Mouse (Mus musculus) neural tube, embryonic 13.5 days (tissue): ENCODE measurements around the gene Cst12. TPM values are rescaled to one million over a fixed set of nuclear protein-coding genes. Genes with fewer than 3 reads are reported as not detected.

ENCODE experiments used
- ATAC-seq: fragments of 200-750 bp; cut with Nextera tagmentation; 2 replicates; pipeline ENCODE4 v1.8.0; 2017; ENCODE audit warnings: low read depth, mild to moderate bottlenecking, moderate TSS enrichment, moderate library complexity
- H3K27ac ChIP-seq: fragments of 300-500 bp; sonication (generic); replicated peaks from 2 replicates; pipeline ENCODE4 v1.5.1; 2015; ENCODE audit warnings: moderate library complexity, mild to moderate bottlenecking, inconsistent platforms
- H3K27me3 ChIP-seq: fragments of 300-500 bp; sonication (generic); 2 replicates; pipeline ENCODE4 v1.6.1; 2015; ENCODE audit warnings: mild to moderate bottlenecking, inconsistent platforms
- H3K36me3 ChIP-seq: fragments of 300-500 bp; sonication (generic); 2 replicates; pipeline ENCODE4 v1.6.1; 2015; ENCODE audit warnings: mild to moderate bottlenecking, inconsistent platforms
- H3K4me1 ChIP-seq: fragments of 300-500 bp; sonication (generic); replicated peaks from 2 replicates; pipeline ENCODE4 v1.6.1; 2015; ENCODE audit warnings: inconsistent platforms
- H3K4me2 ChIP-seq: fragments of 300-500 bp; sonication (generic); 2 replicates; pipeline ENCODE4 v1.6.1; 2015; ENCODE audit warnings: inconsistent platforms, mild to moderate bottlenecking, moderate library complexity
- H3K4me3 ChIP-seq: fragments of 300-500 bp; sonication (generic); 2 replicates; pipeline ENCODE4 v1.5.1; 2015; ENCODE audit warnings: mild to moderate bottlenecking, inconsistent platforms
- H3K9ac ChIP-seq: fragments of 300-500 bp; sonication (generic); 2 replicates; pipeline ENCODE4 v1.6.1; 2015; ENCODE audit warnings: moderate library complexity, mild to moderate bottlenecking, inconsistent platforms
- H3K9me3 ChIP-seq: fragments of 300-500 bp; sonication (generic); 2 replicates; pipeline ENCODE4 v1.6.1; 2016; ENCODE audit warnings: inconsistent platforms
- WGBS: fragments of 180-500 bp; shearing (Covaris S2); methylation state at CpG from one replicate; pipeline ENCODE4 v1.1.7; 2015; 5-methylcytosine and 5-hydroxymethylcytosine counted together
- polyA plus RNA-seq: library from polyadenylated mRNA; unstranded; fragments of >200 nt; fragmentation: Nextera tagmentation; extraction: Ambion mirVana; gene quantifications from 2 replicates; pipeline ENCODE4 v1.2.1, GENCODE M21; 2015

Gene Cst12
- polyA plus RNA-seq, 1 experiment from 2014 or later = not detected

DNA sequence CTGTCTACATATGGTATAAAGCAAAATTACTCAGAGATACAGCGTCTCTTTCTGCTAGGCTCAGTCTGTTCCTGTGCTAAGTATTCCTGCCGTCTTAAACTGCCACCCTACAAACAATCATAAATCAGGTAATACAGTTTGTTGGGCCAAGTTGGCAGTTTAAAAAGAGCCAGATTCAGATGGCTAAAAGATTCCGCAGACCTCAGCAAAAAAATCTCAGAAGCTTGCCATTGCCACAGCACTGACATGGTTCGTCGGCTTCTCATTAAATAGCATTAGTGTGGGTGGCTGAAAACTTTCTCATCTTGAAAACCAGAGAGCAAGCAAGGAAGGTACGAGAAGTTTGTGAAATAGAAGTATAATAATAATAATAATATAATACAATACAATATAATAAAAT lies 17.5 kb downstream of the Cst12 start:
- Histone ChIP-seq H3K27ac (no peak overlapping the region), H3K9me3 (no peaks in the 10 kb centered on the region), H3K4me1 (no peaks in the 10 kb centered on the region), H3K36me3 (no peaks in the 10 kb centered on the region), H3K4me2 (no peak overlapping the region), H3K27me3 (no peaks in the 10 kb centered on the region), H3K4me3 (no peak overlapping the region), H3K9ac (no peak overlapping the region)
- WGBS = 78% methylated on average over 6 of the region's 6 CpGs
- no peak for ATAC-seq

DNA sequence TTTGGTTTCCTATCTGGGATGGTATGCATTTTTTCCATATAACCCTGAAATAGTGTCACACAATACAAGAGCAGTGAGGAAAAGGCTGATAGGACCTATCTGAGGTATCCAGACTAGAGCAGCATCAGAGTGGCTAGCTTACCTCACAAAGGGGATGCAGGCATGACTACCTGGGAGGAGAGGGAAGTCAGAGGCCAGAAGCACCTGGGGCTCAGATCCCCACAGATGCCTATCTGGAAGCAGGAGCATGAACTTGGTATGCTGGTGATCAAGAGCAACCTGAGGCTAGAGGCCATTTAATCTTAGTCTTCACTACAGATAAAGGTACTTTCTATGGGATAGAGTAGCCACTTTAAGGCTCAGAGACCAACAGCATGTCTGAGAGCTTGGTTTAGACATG lies 30.7 kb downstream of the Cst12 start, which contains the start of gene Cst13:
Gene Cst13 (plus strand): TSS at position 173 of the 400 bp plus-strand sequence.
- ATAC-seq = no peak
- Histone ChIP-seq H3K9ac (no peak within 1 kb of the TSS), H3K4me1 (no peaks in the 10 kb centered on the region), H3K36me3 (no peaks in the 10 kb centered on the region), H3K27ac (no peak within 1 kb of the TSS), H3K9me3 (no peaks in the 10 kb centered on the region), H3K4me3 (no peak within 1 kb of the TSS), H3K4me2 (no peak within 1 kb of the TSS), H3K27me3 (no peaks in the 10 kb centered on the region)

DNA sequence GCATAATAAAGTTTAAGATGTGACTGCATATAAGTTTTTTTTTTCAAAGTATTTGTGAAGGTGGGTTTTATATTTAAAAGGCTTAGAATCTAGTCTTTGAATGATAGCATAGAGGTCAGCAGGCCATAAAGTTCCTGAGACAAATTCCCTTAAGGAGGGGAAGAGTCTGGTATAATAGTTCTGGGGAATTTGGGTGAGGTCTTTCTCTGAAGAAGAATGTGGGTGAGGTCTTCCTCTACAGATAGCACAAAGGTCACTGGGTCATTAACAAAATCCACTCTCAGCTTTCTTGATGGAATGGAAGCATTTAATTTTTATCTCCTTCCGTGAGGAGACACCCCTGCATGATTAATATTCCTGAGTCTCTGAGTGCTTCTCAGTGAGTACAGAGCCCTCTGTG lies 36.8 kb downstream of the Cst12 start:
- no peak overlapping the region for H3K9ac ChIP-seq
- H3K27ac ChIP-seq = no peak overlapping the region
- H3K36me3 ChIP-seq = no peaks in the 10 kb centered on the region
- no peak for ATAC-seq
- WGBS = 69% methylated on average over 1 of the region's 1 CpGs
- no peaks in the 10 kb centered on the region for H3K9me3 ChIP-seq
- H3K4me2 ChIP-seq = no peak overlapping the region
- H3K27me3 ChIP-seq = no peaks in the 10 kb centered on the region
- H3K4me1 ChIP-seq = no peaks in the 10 kb centered on the region
- no peak overlapping the region for H3K4me3 ChIP-seq

DNA sequence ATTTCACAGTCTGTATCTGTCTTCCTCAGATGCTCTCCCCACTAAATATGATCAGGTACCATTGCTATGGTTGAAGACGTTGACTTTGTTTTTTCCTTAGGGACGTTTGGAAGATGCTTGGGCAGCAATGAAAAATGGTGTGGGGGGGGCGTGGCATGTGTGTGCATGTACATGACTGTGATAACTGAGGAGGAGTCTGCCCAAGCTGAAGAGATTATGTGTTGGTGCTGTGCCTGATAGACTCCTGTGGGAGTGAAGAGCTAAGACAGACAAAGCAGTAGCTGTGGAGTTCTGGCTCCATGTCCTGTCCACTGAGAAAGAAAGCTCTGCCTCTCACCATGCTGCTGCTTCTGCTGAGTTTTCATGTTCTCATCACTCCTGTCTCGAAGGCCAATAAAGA lies 45.8 kb downstream of the Cst12 start, which contains the start of gene Cst9:
Gene Cst9 (plus strand): TSS at position 236 of the 400 bp plus-strand sequence.
- no peak within 1 kb of the TSS for H3K4me3 ChIP-seq
- H3K4me1 ChIP-seq = no peaks in the 10 kb centered on the region
- H3K9me3 ChIP-seq = no peaks in the 10 kb centered on the region
- no peak for ATAC-seq
- H3K4me2 ChIP-seq = no peak within 1 kb of the TSS
- H3K36me3 ChIP-seq = no peaks in the 10 kb centered on the region
- H3K9ac ChIP-seq = no peak within 1 kb of the TSS
- H3K27me3 ChIP-seq = no peaks in the 10 kb centered on the region
- WGBS = 69% methylated on average over 4 of the region's 4 CpGs
- H3K27ac ChIP-seq = no peak within 1 kb of the TSS

DNA sequence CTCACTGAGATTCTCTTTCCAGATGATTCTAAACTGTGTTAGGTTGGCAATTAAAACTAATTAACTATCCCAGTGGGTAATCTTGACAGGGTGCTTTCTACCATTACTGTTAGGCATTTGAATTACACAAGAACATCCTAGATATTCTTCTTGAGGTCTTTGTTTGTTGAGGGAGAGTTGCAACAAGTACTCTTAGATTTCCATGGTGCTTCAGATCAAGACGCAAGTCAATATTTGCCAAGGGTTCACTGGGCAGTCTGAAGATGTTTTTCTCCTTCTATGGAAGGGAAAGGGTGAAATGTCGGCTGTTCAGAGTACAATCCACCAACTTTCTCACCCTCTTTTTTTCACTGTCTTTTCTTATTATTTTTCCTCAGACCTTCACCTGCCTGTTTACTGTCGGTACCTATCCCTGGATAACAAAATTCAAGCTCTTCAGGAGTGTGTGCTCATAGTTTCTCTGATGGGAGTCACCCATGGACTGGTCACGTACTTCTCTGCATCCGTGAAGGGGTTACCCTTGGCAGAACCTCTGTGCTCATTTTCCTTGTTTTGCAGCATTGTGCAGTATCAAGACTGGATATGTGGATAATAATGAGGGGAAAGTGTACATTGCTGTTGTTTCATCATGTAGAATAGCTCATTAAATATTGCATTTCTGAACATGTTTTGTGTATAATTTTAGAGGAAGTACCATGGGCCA lies 49.1 kb downstream of the Cst12 start:
- no peaks in the 10 kb centered on the region for H3K27me3 ChIP-seq
- WGBS = 87% methylated on average over 5 of the region's 5 CpGs
- no peaks in the 10 kb centered on the region for H3K9me3 ChIP-seq
- H3K4me1 ChIP-seq = no peaks in the 10 kb centered on the region
- no peak for ATAC-seq
- no peaks in the 10 kb centered on the region for H3K36me3 ChIP-seq
- H3K4me2 ChIP-seq = no peak overlapping the region
- no peak overlapping the region for H3K4me3 ChIP-seq
- H3K27ac ChIP-seq = no peak overlapping the region
- H3K9ac ChIP-seq = no peak overlapping the region

DNA sequence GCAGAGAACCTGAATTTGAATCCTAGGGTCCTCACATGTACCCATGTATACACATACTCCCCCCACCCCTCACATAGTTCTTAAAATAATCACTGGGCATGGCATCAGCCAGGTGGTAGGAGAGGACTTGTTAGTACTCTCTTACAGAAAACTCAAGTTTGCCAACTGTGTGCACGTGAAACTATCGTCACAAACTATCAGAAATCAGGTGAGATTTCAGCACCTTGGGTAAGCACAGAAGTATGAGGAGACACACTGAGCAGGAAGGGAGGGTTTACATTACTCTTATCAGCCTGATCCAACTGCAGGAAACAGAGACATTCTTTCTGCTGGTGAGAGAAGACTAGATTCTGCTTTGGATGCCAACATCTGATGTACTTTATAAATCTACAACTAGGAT lies 50.1 kb downstream of the Cst12 start:
- Histone ChIP-seq H3K4me1 (no peaks in the 10 kb centered on the region), H3K9me3 (no peaks in the 10 kb centered on the region), H3K27ac (no peak overlapping the region), H3K36me3 (no peaks in the 10 kb centered on the region), H3K27me3 (no peaks in the 10 kb centered on the region), H3K9ac (no peak overlapping the region), H3K4me2 (no peak overlapping the region), H3K4me3 (no peak overlapping the region)
- no peak for ATAC-seq
- 89% methylated on average over 2 of the region's 2 CpGs for WGBS

Other genes with a start within 250 kb of the Cst12 start
- gene Nxt1, start 116.8 kb upstream of the Cst12 start, polyA plus RNA-seq = 49.2 and 56.4 TPM in 2 replicates
- 14.6 and 18.2 TPM in 2 replicates for gene Gzf1, start 108.3 kb upstream of the Cst12 start, polyA plus RNA-seq
- gene Napb, start 56.9 kb upstream of the Cst12 start, polyA plus RNA-seq = 50.0 and 54.0 TPM in 2 replicates
- gene Cstl1, start 39.0 kb upstream of the Cst12 start, polyA plus RNA-seq = not detected in 2 replicates
- not detected in 2 replicates for gene Cst11, start 17.9 kb upstream of the Cst12 start, polyA plus RNA-seq
- gene 8030411F24Rik, start 7.4 kb upstream of the Cst12 start, polyA plus RNA-seq = not detected in 2 replicates
- gene Cst8, start 9.4 kb downstream of the Cst12 start, polyA plus RNA-seq = not detected in 2 replicates
- gene Cst13, start 30.7 kb downstream of the Cst12 start, polyA plus RNA-seq = not detected in 2 replicates
- not detected in 2 replicates for gene Cst9, start 45.8 kb downstream of the Cst12 start, polyA plus RNA-seq
- not detected in 2 replicates for gene 9230104L09Rik, start 75.7 kb downstream of the Cst12 start, polyA plus RNA-seq
- gene Cst3, start 86.3 kb downstream of the Cst12 start, polyA plus RNA-seq = 512 and 524 TPM in 2 replicates
- gene Gm1330, start 213.9 kb downstream of the Cst12 start, polyA plus RNA-seq = not detected in 2 replicates
- not detected in 2 replicates for gene Gm10750, start 227.9 kb downstream of the Cst12 start, polyA plus RNA-seq